Mouse (Mus musculus) heart, adult 9 months (tissue): ENCODE measurements around the gene Zfp346.
"Not testable (repeated sequence)": the region's sequence is repeated elsewhere in the genome, so short reads cannot be mapped to it uniquely, and the experiment has no call there.

Experiments used
- DNase-seq, 2 experiments: peaks; one replicate each; pipeline ENCODE4 v3.0.0; 2022; ENCODE audit warnings: low spot score in 2 of 2

Zfp346 gene

DNA sequence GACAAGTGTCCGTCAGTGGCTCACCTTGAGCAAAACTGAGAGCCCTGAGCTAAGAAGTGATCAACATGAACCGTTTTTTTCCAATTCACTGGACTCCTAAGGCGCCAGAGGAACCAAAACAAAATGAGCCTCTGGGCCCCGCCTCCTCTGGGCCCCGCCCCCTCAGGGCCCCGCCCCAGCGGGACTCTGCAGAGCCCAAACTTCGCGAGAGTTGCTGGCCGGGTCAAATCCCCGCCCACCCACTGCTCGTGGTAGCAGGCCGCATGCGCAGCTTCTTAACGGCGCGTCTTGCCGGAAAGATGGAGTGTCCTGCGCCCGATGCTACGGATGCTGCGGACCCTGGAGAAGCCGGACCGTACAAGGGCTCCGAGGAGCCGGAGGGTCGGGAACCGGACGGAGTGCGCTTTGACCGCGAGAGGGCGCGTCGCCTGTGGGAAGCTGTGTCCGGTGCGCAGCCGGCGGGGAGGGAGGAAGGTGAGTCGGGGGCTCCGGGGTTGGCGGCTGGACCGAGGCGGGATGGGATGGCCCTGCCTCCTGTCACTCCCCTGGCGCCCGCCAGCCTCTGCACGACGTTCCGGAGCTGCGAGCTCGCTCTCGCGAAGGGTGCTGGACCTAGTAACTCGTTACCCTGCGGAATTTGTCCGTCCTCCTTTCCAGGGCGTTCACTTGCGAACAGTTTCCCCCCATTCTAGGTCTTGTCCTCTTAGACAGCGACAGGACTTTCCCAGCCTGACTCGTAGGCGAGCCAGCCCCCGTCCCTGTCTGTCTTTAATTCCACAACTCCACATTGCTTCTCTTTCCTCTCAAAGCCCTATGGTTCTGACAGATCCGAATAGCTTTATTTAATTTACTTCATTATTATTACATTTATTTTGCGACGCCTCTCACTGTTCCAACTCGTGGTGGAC, at the start of gene Zfp346:
Gene Zfp346, plus strand, starts transcription at position 267 of the 908 bp plus-strand sequence.
- DNase-seq = peak; percentile 95 to 98

DNA sequence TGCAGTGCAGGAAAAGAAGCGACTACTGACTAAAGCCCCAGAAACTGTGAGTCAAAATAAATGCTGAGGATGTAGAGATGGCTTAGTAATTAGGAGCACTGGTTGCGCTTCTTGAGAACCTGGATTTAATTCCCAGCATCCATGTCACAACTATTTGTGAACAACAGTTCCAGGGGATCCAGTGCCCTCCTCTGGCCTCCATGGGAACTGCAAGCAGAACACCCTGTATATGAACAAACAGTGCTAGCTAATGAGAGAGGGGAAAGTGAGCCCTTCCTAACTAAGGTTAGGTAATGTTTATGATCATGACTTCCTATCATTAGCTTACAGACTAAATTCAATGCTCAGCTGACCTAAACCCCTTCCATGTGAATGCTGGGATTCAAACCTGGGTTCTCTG, 47.1 kb upstream of the Zfp346 start:
- DNase-seq = no peak

DNA sequence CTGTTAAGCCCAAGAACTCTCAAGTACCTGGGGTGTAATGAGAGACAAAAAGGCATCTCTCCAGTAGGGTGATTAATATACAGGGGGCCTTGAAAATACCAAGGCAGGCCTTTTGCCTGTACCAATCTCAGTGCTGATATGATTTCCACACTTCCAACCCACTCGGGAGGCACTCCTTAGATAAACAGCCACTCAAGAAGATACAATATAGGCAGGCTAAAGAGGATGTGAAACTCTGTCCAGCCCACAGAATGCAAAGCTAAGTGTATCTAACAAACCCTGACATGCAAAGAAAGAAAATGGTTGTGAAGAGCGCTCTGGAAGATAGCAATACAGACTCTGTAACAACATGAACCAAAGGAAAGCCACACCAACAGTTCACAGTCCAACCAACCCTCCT, 41.8 kb upstream of the Zfp346 start:
- no peak for DNase-seq

DNA sequence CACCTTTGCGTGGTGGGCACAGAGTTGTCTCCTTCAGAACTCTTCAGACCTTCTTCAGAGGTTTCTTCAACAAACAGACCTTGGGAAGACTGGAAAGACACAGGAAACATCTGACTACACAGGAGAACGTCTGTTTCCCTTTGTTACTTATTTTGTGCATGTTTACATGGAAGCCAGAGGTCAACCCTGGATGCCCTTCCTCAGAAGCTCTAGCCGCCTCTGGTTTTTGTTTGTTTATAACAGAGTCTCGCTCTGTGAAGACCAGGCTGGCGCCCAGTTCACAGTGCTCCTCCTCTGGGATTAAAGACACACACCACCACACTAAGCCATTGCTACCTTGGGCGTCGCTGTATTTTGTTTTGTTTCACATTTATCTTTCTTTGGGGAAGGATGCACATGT, 35.4 kb upstream of the Zfp346 start:
- no peak for DNase-seq

DNA sequence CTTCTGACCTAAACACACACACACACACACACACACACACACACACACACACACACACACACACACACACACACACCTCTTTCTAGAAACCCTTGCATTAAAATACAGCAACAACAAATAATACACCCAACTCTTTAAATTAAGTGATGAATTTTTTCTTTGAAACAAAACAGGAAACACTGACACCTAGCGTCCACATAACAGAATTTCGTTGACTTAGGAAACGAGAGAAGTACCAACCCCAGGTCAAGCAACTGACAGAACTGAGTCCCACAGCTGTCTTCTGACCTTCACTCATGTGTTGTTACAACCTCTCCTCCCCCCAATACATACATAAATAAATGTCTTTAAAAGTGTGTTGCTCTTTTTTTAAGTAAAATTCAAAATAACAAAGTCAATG, 33.8 kb upstream of the Zfp346 start:
- DNase-seq = no peak

DNA sequence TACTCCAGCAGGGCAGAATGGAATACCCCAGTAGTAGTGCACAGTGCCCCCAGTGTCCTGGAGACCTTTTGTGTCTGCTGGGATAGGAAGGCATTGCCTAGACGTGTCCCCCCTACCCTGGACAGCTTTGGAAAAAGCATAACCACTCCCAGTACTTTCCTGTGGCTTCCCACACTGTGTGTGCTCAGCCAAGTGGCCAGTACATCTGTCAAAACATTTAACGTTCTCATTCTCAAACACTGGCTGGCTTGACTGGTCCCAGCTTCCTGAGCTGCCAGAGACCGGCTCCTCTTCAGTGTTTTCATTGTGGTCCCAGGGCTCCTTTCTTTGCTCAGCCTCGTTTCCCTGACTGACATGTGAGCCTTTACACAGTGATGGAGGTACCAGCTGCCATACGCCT, 29.5 kb upstream of the Zfp346 start:
- DNase-seq = peak in 1 of 2 experiments; percentile 41

DNA sequence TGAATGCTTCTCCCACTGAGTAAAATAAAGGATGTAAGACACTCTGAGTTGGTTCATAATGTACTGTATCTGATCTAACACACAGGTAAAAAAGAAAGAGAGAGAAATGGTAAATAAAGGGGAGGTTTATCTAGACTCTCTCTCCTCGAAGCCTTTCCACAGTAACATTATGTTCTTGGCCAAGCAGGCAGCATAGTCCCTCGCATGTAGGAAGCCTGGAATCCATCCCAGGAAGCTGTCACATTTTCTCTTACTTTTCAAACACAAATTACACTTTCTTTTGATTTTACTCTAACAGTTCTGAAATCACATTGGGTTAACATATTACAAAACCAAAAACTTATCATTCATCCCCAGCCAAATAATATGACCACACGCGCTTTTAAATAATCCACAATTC, 12.5 kb upstream of the Zfp346 start:
- no peak for DNase-seq

DNA sequence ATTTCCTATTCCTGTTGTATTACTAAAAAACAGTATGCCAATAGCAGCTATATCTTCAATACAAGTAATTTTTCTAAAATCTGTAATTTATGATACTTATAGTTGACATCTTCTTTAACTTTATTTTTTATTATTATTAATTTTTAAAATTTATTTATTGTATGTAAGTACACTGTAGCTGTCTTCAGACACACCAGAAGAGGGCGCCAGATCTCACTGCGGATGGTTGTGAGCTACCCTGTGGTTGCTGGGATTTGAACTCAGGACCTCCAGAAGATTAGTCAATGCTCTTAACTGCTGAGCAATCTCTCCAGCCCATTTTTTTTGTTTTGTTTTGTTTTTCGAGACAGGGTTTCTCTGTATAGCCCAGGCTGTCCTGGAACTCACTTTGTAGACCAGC, 7.3 kb upstream of the Zfp346 start:
- DNase-seq = not testable (repeated sequence)

DNA sequence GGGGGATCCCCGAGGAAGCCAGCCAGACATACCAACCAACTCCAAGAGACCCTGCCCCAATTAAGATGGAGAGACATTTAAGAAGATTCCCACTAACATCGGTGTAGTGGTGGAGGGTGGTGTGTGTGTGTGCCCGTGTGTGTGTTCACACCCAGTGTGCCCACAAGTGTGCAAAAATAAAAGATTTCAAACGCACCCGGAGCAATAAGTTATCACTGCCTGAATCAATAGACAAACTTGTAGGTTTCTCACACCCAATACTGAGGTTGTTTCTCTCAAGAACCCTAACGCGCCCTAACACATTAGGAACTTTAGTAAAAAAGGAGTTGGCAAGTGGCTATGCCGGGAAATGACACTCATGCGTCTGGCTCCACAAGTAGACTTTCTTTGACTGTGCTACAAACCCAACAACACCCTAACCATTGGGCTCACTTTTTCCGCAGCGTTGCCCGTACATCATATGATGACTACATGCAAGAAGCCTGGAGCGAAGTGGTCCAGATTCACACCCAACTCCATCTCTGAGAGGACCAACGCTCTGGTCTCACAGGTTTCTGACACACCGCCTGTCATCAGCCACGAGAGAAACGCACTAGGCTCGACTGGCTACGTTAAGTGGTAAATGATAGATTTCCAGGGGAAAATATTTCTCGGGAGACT, 5.9 kb upstream of the Zfp346 start:
- peak in 1 of 2 experiments; percentile 16 for DNase-seq

DNA sequence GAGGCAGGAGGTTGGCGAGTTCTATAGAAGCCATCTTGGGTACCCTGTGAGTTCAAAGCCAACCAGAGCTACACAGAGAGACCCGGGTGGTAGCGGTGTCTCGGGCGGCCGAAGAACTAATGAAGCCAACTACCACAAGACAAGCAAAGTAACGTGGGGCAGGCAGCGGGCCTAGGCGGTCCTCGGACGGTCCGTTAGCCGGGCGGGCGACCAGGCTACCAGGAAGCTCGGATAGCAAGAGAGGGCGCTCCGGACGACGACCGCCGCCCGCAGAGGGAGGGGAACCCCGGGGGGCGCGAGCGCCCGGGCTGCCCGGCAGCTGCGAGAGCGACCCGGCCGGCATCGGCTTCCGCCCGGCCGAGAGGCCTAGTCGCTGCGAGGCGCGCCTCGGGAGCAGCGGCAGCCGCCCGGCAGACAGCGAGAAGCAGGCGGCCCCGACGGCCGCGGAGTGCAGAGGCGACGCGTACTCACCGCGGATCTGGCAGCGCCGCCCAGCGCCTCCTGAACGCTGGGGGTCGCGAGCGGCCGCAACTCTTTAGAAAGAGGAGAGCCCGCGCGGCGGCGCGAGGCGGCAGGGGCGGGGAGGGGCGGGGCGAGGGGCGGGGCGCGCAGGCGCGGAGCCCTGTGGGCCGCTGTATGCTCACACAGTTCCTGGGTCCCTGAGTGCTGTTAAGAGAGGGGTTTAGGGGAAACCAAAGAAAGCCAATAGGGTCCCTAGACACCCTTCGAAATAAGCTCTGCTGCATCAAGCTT, 5.2 kb upstream of the Zfp346 start, which contains the start of gene Uimc1:
Gene Uimc1, minus strand, starts transcription at position 575 of the 753 bp plus-strand sequence.
- DNase-seq = peak; percentile 81

DNA sequence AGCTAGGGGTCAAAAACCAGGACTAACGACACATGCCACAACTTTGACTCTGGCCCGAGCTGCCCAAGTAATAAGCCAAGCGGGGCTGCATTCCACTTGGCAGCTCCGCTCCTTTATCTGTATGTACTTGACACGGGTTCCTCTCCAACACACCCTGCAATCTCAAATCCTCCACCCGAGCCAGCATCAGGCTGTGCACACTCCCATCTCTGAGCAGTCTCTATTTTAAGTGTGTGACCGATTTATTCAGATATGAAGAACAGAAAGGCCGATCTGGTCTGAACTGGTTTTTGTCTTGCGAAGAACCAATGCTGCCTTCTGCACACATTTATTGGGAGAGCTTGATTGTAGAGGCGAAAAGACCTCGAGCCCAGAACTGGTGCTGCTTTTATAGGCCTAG, 3.5 kb upstream of the Zfp346 start:
- peak in 1 of 2 experiments; percentile 37 for DNase-seq

DNA sequence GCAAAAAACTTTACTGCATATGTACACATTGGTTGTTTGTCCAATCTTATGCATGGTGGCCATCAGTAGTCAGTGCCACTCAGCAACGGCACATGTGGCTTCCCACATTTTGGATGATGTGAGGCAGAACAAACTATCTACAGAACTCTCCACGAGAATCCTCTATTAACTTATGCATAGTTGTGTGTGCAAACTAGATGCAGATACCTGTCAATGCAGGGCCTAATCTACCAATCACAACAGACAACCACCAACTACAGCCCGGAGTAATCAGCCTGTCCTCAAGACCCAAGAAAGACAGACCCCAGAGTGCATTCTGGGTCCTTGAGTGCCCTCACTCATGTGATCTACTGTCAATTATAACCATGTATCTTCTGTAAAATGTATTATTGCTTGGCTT, 2.7 kb upstream of the Zfp346 start:
- DNase-seq = no peak

DNA sequence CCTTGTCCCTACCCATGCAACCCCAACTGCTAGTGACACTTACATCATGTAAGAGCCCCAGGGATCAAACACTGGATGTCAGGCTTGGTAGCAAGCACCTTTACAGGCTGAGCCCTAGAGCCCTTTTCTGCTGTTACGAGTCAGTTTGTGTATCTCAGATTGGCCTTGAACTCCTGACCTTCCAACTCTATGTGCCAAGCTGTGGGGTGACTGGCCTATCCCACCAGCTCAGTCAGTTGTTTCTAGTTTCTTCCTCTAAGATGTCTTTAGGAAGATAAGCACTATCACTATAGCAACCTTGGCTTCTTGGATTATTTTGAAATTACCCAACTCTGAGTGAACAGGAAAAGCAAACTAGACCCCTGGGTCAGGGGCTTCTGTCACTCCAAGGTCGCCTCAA, 1.8 kb upstream of the Zfp346 start:
- no peak for DNase-seq

DNA sequence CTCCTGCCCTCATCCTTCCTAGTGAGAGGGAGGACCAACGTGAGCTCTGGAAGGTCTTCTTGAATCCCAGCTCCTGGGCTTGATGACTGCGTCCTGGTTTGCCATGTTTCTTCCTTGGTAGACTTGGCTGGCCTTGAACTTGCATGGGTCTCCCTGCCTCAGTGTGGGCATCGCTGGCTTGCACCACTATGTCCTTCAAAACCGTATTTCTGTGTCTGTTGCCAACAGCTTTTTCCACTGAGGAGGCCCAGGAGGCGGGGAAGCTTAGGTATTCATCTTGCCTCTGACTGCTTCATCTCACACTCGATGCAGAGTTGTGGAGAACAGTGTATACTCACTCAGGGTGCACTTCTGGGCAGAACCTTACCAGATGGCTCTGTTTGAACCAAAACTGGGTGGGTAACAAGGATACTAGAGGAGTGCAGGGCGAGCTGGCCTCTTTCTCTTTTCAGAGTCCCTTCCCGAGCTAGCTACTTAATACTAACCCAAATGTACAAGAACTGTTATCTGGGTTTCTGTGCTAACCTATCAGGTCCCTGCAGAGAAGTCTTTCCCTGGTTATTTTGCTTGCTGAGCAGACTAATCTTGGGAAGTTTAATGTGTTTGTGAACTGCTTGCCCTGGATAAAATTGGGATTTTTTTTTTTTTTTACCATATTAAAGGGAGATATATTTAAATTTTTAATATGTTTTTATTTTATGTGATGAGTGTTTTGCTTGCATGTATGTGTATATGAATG, 1.0 kb downstream of the Zfp346 start:
- DNase-seq = no peak

DNA sequence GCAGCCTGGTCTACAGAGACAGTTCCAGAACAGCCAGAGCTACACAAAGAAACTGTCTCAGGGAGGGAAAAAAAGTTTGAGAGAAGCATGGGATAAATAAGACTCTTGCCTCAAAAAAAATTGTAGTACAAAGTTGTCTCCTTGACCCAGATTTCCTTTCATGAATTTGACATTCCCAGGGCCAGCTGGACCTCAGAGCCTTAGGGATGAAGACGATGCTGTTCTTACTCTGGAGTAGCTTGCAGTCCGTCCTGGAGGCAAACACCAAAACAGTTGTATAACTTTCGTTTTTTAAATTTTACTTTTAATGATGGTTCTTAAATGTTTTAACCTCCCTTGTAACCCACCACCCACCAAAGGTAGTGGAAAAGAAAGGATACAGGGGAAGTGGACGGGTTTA, 2.0 kb downstream of the Zfp346 start:
- DNase-seq = no peak

DNA sequence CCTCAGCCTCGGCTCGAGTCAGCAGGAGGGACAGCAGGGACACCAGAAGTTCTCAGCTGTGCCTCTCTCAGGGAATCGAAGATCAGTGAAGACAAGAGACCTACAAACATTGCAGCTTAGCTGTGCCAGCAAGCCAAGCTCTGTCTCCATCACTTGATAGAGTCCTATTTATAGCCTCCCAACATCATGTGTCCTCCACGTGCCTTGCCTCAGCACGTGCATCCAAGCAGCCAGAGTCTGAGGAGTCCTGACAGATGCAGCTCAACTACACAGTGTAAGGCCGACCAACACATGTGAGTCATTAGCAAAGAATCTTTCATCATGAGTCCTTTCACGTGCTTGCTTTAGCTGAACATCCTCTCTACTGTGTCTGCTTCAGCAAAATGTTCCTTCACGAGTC, 2.6 kb downstream of the Zfp346 start:
- DNase-seq = peak; percentile 82 to 86

DNA sequence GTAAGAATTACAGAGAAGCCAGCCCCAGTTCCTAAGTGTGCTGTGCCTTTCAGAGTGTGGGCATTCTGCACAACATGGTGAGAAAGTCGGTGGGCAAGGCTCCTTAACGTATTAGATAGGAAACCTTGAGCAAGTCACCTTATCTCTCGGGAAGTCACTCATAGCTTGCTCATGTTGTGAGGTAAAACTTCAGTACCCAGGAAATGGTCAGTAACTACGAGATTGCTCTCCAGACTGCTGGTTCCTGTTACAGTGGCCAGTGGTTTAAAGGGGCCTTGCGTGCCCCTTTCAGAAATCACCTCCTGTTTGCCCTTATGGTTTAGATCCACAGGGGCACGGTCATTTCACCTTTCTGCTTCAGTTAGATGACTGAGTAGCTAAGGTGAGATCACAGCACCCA, 9.3 kb downstream of the Zfp346 start:
- DNase-seq = no peak

DNA sequence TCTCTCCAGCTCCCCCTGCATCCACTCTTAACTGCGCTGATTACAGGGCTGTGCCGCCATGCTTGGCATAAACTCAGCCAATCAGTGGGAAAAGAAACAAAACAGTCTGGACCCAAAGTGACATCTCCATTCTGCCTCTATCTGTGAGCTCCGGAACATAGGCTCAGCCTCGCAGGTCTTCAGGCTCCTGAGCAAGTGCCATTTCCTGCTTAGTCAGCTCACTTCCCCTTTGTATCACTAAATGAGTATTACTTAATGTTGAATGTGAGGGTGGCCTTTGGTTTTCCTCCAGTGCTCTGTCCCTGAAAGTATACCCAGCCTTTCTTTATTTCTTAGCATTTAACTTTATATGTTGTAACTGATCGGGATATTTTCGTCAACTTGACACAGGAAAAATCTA, 19.8 kb downstream of the Zfp346 start:
- DNase-seq = no peak

DNA sequence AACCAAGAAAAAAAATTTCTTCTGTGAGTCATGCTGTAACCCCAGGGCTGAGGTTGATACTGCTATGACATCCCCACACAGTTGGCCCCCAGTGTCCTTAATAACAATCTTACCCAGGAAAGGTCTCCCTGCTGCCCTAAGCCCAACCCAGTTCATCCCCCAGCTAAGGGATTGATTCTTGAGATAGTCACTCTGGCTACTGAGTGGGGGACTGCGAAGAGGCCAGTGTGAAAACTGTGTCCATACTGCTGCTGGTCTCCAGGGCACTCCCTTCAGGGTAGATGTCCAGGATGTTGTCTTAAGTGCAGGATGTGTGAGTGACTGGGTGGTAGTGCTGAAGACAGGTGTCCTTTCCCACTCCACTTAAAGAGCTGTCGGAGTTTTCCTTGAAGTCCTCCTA, 28.3 kb downstream of the Zfp346 start, which contains the start of gene Gm17617:
Gene Gm17617, minus strand, starts transcription at position 101 of the 400 bp plus-strand sequence.
- DNase-seq = no peak

DNA sequence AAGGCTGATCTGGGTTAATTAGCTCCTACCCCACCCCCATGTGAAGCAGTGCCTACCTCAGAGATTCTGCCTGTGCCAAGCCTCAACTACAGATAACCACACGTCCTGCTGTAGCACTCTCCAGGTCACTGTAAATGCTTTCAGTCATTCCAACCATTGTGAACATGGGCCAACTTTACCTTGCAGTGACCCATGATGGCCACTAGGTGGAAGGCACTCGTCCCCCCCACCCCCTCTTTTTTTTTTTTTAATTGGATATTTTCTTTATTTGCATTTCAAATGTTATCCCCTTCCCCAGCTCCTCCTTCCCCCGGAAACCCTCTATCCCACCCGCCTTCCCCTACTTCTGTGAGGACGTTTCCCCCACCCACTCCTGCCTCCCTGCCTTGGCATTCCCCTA, 30.3 kb downstream of the Zfp346 start:
- DNase-seq = peak; percentile 8 to 15

DNA sequence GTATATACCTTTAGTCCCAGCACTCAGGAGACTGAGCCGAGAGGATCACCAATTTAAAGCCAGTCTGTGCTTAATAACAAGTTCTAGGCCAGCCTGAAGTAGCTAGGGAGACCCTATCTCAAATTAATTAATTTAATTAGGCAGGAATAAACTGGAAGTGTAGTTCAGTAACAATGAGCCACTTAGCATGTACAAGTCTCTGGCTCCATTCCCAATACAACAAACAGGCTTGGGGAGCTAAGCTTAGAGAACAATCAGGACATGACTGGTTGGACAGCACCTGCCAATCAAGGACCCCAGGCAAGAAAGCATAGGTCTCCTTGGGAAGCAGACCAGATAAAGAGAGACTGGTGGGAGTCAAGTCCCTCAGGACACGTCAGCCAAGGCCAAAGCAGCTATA, 35.2 kb downstream of the Zfp346 start:
- no peak for DNase-seq
